Mouse (Mus musculus) myocyte (in vitro differentiated cells): ENCODE results near the gene Igfals.

Experiments
- CEBPB ChIP-seq: IDR thresholded peaks from 2 replicates; pipeline ENCODE4 v1.6.1; 2011; ENCODE audit warnings: mild to moderate bottlenecking, moderate library complexity; ENCODE audit not compliant: poor library complexity, insufficient read depth, severe bottlenecking
- POLR2A ChIP-seq: IDR thresholded peaks from one replicate; pipeline ENCODE4 v1.6.1; 2011; ENCODE audit warnings: low read depth, mild to moderate bottlenecking, control low read depth, moderate library complexity; ENCODE audit not compliant: insufficient read length
- POLR2AphosphoS2 ChIP-seq: IDR thresholded peaks from one replicate; pipeline ENCODE4 v1.6.1; 2011; ENCODE audit warnings: low read depth, control low read depth; ENCODE audit not compliant: insufficient read length
- TCF12 ChIP-seq: IDR thresholded peaks from one replicate; pipeline ENCODE4 v1.6.1; 2011; ENCODE audit warnings: mild to moderate bottlenecking, control low read depth; ENCODE audit not compliant: poor library complexity, insufficient read depth, severe bottlenecking
- USF1 ChIP-seq: IDR thresholded peaks from one replicate; pipeline ENCODE4 v1.6.1; 2011; ENCODE audit warnings: low read depth, mild to moderate bottlenecking, control low read depth, moderate library complexity

DNA sequence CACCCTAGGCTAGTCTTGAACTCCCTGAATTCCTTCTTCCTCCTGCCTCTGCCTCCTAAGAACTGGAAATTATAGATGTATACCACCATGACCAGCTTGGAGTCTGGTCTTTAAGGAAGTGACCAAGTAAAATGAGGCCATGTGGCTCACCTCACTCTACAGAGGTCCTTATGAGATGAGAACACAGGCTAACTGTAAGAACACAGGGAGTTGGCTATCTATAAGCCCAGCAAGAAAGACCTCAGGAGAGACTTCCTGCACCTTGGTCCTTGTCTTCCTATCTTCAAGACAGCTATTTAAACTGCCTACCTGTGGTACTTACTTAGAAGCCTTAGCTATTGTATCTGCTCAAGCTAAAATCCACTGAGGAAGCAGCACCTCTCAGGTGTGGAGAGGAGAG, 48.2 kb downstream of the Igfals start:
- no peak for TF ChIP-seq CEBPB
- no peak for TF ChIP-seq POLR2A
- no peak for TF ChIP-seq TCF12
- TF ChIP-seq POLR2AphosphoS2: no peak
- no peak for TF ChIP-seq USF1
